Mouse (Mus musculus) liver, adult 10 weeks (tissue): Measurements from ENCODE around the gene Rdh8. TPM values are rescaled to one million over a fixed set of nuclear protein-coding genes. Genes with fewer than 3 reads are reported as not detected.

Experiments used
- polyA plus RNA-seq: library from polyadenylated mRNA; stranded (reverse); fragments of 350-450 nt; fragmentation: Illumina TruSeq; extraction: RNeasy Lipid Tissue Mini Kit (QIAGEN cat#74804); gene quantifications from one replicate; pipeline ENCODE4 v1.2.3, GENCODE M21; 2014; ENCODE audit warnings: low read depth, low replicate concordance

Rdh8 gene
- polyA plus RNA-seq: not detected

GRCm38 (mm10) chr9:20818236-20818635 lies at the start of gene Rdh8:
TSS of gene Rdh8 (plus strand) at chr9:20818503.

DNA sequence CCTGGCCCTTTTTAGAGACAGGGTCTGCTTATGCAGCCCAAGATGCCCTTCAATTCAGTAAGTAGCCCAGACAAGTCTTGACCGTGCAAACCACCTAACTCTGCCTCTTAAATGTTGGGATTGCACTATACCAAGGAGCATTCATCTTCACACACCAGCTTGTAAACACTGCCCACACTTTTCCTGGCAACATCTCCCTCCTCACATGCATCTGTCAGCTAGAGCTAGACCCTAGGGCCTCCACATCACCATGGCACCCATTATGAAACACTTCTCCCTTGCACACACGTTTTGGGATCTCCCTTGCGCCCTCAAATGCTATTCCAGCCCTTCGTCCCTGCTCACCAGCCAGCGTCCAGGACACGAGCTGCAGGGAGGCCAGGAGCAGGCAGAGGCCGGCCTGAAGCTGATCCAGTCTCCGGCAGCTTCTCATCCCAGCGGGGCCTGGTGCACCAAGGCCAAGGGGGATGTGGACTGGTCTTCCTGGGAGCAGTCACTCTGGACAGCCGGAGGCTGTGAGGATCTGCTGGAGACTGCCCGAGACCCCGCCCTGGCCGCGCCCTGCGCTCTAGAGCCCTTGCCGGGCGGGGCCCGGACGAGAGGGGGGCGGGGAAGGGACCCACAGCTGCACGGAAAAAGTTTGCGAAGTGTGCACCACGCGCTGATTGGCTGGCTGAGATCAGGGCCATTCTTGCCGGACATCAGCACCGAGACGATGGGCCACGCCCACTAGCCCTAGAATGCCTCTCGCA lies 3.6 kb upstream of the Rdh8 start, which contains the start of gene Col5a3:
Gene Col5a3, minus strand, starts transcription at position 547 of the 752 bp plus-strand sequence.

GRCm38 (mm10) chr9:20868448-20869001 lies 50.2 kb downstream of the Rdh8 start, which contains the start of gene A230050P20Rik:
TSS of gene A230050P20Rik (plus strand) at chr9:20868642.

Other genes starting within 250 kb of the Rdh8 start
- gene Zfp846, start 237.2 kb upstream of the Rdh8 start, polyA plus RNA-seq: 7.8 TPM
- gene Ubl5, start 175.6 kb upstream of the Rdh8 start, polyA plus RNA-seq: 53.6 TPM
- 2.0 TPM for gene Fbxl12, start 173.7 kb upstream of the Rdh8 start, polyA plus RNA-seq
- gene Pin1, start 166.4 kb upstream of the Rdh8 start, polyA plus RNA-seq: 0.50 TPM
- not detected for gene Olfm2, start 72.2 kb upstream of the Rdh8 start, polyA plus RNA-seq
- gene Col5a3, start 3.4 kb upstream of the Rdh8 start, polyA plus RNA-seq: 0.19 TPM
- 19.2 TPM for gene A230050P20Rik, start 50.1 kb downstream of the Rdh8 start, polyA plus RNA-seq
- gene Angptl6, start 61.2 kb downstream of the Rdh8 start, polyA plus RNA-seq: 0.58 TPM
- gene Ppan, start 69.7 kb downstream of the Rdh8 start, polyA plus RNA-seq: 0.50 TPM
- gene Eif3g, start 80.1 kb downstream of the Rdh8 start, polyA plus RNA-seq: 34.0 TPM
- 1.5 TPM for gene Dnmt1, start 141.4 kb downstream of the Rdh8 start, polyA plus RNA-seq
- 0.48 TPM for gene S1pr2, start 158.3 kb downstream of the Rdh8 start, polyA plus RNA-seq
- 1.0 TPM for gene Mrpl4, start 184.2 kb downstream of the Rdh8 start, polyA plus RNA-seq
- 3.1 TPM for gene Icam1, start 197.5 kb downstream of the Rdh8 start, polyA plus RNA-seq
- gene Icam4, start 210.9 kb downstream of the Rdh8 start, polyA plus RNA-seq: not detected
- not detected for gene Icam5, start 213.6 kb downstream of the Rdh8 start, polyA plus RNA-seq
- not detected for gene Zglp1, start 248.6 kb downstream of the Rdh8 start, polyA plus RNA-seq